Mouse (Mus musculus): ENCODE measurements around the gene Camk2n2.
A peak's percentile ranks its signal among the peaks of the same experiment; 100 is the strongest.
"Not testable (repeated sequence)": the region's sequence is repeated elsewhere in the genome, so short reads cannot be mapped to it uniquely, and the experiment has no call there.

The Camk2n2 gene

GRCm38 (mm10) chr16:20621191-20621990 is at the start of gene Camk2n2:
Camk2n2 (minus strand) TSS chr16:20621287.
- DNase-seq = peak in 1 of 2 experiments; percentile 31

GRCm38 (mm10) chr16:20670291-20670690 is 49.2 kb upstream of the Camk2n2 start:
- no peak for DNase-seq

GRCm38 (mm10) chr16:20668013-20668412 is 46.9 kb upstream of the Camk2n2 start, which contains the start of gene Eif4g1:
Eif4g1 (plus strand) TSS chr16:20668313.
- DNase-seq = not testable (repeated sequence)

DNA sequence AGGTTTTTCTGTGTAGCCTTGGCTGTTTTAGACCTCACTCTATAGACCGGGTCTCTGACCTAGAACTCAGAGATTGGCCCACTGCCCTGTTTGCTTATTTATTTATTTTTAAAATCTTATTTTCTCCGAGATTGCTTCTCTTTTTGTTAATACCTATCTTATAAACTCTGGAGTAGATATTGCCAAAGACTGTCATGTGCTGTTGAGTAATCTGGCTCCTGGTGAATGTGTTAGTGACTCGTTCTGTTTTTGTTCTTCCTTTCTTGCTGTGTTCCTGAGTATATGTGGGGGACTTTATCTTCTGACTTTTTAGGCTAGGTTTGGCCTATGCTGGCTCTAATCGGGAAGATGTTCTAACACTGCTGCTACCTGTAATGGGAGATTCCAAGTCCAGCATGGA is 36.6 kb upstream of the Camk2n2 start:
- DNase-seq = no peak

GRCm38 (mm10) chr16:20653315-20653714 is 32.2 kb upstream of the Camk2n2 start:
- DNase-seq = no peak

DNA sequence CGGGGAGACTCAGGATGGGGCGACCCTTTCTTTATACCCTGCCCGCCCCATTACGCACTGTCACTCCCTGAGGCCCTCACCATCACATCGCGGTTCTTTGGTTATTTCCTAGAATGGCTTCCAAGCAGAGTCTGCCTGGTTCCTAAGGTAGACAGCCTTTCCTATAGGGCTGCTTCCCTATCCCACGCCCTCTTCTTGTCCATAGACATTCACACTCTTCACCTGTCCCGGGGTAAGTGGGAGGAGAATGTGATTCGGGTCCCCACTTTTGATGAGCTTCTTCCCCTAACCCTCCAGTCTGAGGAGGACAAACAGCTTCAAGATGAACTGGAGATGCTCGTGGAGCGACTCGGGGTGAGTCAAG is 30.8 kb upstream of the Camk2n2 start:
- DNase-seq = no peak

DNA sequence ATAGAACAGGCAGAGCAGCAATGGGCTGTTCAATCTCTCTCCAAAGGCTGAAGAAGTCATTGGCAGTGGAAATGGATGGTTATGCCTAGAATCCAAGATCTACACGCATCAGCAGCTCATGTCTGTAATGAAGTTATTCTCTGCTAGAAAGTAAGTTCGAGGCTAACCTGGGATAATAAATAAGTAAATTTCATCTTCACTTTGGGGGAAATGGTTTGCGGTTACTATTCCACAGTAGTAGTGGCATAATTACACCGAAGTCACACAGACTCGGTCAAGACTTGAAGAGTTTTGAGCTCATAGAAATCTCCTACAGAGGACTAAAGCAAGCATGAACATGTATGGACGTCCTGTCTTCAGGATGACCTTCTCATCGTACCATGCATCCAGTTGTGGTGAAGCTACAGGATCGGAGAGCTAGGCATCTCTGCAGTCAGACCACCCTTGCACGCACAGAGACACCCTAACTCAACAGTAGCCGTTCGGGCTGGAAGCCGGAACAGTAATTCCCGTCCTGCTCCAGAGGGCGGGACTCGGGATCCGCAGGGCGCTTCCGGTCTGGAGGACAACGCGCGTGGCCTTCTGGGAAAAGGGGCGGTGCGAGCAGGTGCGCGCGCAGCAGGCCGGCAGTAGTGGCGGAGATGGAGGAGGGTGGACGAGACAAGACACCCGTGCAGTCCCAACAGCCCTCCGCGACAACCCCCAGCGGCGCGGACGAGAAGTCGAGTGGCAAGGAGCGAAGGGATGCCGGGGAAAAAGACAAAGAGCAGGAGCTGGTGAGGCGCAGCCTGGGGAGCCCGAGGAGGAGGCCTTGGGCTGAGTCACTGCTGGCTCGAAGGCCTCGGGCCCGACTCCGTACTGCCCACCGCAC is 30.2 kb upstream of the Camk2n2 start, which contains the start of gene Psmd2:
Psmd2 (plus strand) TSS at position 577 of the 871 bp plus-strand sequence.
- DNase-seq = peak; percentile 88 to 89

DNA sequence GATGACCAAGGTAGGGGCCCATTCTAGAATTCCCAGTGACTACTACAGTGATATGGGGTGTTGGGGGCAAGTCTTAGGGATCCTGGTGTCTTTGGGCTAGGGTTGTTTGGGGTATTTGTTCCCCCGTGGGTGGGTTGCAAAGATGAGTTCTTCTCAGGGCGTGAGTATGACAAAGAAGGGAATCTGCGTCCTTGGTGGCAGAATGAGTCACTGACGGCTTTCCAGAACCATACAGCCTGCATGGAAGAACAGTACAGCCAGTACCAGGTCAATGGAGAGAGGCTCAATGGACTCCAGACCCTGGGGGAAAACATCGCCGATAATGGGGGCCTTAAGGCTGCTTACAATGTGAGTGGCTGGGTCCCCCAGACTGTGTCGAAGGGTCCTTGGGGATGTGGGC is 22.8 kb upstream of the Camk2n2 start:
- no peak for DNase-seq

DNA sequence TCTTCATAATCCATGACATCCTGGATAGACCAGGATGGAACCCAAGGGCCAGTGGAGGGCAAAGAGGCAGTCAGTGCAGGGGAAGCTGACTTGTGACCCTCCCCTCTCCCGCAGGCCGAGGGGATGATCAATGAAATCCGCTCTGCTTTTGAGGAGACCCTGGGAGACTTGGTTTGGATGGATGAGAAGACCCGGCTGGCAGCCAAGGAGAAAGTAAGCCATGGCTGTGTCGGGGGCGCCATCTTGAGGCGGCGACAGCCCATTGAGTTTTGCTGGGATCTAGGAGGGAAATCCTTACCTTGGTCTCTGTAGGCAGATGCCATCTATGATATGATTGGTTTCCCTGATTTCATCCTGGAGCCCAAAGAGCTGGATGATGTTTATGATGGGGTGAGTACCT is 21.1 kb upstream of the Camk2n2 start:
- DNase-seq = peak in 1 of 2 experiments; percentile 16

DNA sequence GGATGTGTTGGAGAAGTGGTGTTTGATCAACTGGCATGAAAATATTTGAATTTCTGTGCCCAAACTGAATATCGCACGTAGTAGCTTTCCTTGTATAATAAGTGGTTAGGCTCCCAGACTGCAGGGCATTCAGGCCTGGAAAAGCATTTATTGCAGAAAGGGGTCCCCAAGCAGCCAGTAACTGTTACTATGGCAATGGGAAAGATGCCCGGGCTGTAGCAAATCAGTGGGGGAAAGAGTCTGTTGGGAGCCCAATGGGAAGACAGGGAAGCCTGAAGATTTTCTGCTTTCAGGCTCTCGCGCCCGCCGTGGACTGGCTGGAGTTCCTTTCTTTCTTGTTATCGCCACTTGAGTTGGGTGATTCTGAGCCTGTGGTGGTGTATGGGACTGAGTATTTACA is 17.3 kb upstream of the Camk2n2 start:
- no peak for DNase-seq

- DNase-seq = no peak
Measured at GRCm38 (mm10) chr16:20637410-20637809, 16.3 kb upstream of the Camk2n2 start.

- DNase-seq = no peak
Measured at GRCm38 (mm10) chr16:20629731-20630634, 8.9 kb upstream of the Camk2n2 start, which contains the start of gene Ece2. Ece2 (plus strand) TSS chr16:20629828.

GRCm38 (mm10) chr16:20628871-20629391 is 7.8 kb upstream of the Camk2n2 start:
- DNase-seq = no peak

DNA sequence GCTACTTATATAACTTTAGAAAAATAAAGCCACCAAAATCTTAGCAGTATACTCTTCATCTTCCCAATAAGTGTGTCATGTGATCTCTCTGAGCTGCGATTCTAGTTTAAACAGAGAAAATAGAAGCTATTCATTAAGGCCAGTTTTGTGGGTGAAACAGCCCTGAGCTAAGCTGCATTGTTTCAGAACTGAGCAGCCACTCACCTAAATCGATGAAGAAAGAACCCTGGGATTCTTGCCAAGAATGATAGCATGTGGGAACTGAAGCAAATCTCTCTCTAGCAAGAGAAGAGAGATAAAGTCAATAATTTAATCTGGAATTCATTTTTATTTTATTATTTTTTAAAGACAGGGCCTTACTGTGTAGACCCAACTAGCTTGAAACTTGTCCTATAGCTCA is 2.1 kb upstream of the Camk2n2 start:
- DNase-seq = no peak

- DNase-seq = peak in 1 of 2 experiments; percentile 18
Measured at GRCm38 (mm10) chr16:20621991-20622685, 1.1 kb upstream of the Camk2n2 start.

DNA sequence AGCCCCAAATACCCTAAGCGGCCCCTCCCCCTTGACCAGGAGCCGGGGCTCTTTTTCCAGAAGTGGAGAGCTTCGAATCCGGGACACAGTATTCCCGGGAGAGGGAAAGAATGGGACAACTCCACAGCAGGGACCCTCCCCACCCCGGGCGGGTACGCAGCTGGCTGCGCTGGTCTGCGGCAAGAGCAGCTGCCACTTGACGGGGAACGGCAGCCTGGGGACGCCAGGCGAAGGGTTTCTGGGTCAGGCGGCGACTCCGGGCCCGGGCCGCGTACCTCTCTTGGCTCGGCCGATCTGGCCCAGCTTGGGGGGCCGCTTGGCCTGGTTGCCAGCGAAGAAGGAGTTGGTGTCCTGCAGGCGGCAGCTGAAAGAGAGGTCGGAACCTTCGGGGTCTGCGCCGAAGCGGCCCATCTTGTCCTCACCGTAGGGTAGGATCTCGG is 316 bp downstream of the Camk2n2 start:
- peak in 1 of 2 experiments; percentile 25 for DNase-seq

DNA sequence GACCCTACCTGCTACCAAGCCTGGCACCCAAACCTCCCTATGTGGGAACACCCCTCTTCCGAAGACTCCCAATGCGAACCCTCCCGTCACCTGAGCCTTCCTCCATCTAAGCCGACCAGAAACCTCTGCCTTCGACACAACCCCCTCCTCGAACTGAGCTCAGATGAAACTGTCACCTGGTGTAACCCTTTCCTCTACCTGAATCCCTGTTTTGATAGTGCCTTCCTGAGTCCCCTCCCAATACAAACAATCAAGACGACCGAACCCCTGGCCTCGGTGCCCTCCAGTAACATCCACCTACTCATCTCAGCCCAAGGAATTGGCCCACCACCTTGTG is 720 bp downstream of the Camk2n2 start:
- DNase-seq = no peak

GRCm38 (mm10) chr16:20619541-20620398 is 1.3 kb downstream of the Camk2n2 start:
- no peak for DNase-seq

- DNase-seq = peak; percentile 77 to 79
Measured at GRCm38 (mm10) chr16:20611357-20612227, 9.5 kb downstream of the Camk2n2 start, which contains the start of the genes Eef1akmt4, Gm49333 and Alg3. Eef1akmt4 (plus strand) TSS chr16:20611593. Gm49333 (plus strand) TSS chr16:20611610. Alg3 (minus strand) TSS chr16:20611735.

All from thymus, adult 18-20 months (tissue).